Mouse (Mus musculus) heart, adult 8-10 months (tissue): ENCODE results near the gene Olfr1297. TPM values are rescaled to one million over a fixed set of nuclear protein-coding genes. Genes with fewer than 3 reads are reported as not detected.

Experiments
- DNase-seq: peaks from one replicate; pipeline ENCODE4 v3.0.0; 2022; ENCODE audit warnings: low spot score
- total RNA-seq, 4 experiments: library from RNA; stranded (reverse); gene quantifications; 2 replicates each; pipeline ENCODE4 v1.2.4; 2022

Olfr1297 gene
- total RNA-seq = not detected

- no peak for DNase-seq
Observed at GRCm38 (mm10) chr2:111626397-111626796, at the start of gene Olfr1297. Gene Olfr1297 (minus strand): TSS chr2:111626497.

GRCm38 (mm10) chr2:111661119-111661518 is 34.8 kb upstream of the Olfr1297 start, which contains the start of gene Olfr1299:
Gene Olfr1299 (plus strand): TSS chr2:111661419.
- DNase-seq = no peak

- no peak for DNase-seq
Observed at GRCm38 (mm10) chr2:111649101-111649500, 22.8 kb upstream of the Olfr1297 start, which contains the start of gene Olfr1298. Gene Olfr1298 (minus strand): TSS chr2:111649201.

- DNase-seq = no peak
Observed at GRCm38 (mm10) chr2:111569581-111569980, 56.7 kb downstream of the Olfr1297 start, which contains the start of gene Olfr1295. Gene Olfr1295 (minus strand): TSS chr2:111569681.

Other genes with a start within 250 kb of the Olfr1297 start
- not detected for gene Olfr1286, start 203.4 kb downstream of the Olfr1297 start, total RNA-seq
- not detected for gene Olfr1287, start 177.4 kb downstream of the Olfr1297 start, total RNA-seq
- gene Olfr1288, start 152.4 kb downstream of the Olfr1297 start, total RNA-seq = not detected
- gene Olfr1289, start 145.7 kb downstream of the Olfr1297 start, total RNA-seq = not detected
- not detected for gene Olfr1290, start 132.7 kb downstream of the Olfr1297 start, total RNA-seq
- not detected for gene Olfr1291-ps1, start 129.3 kb downstream of the Olfr1297 start, total RNA-seq
- not detected for gene Olfr1293-ps, start 101.3 kb downstream of the Olfr1297 start, total RNA-seq
- gene Olfr1294, start 86.2 kb downstream of the Olfr1297 start, total RNA-seq = not detected
- not detected for gene Olfr1295, start 56.8 kb downstream of the Olfr1297 start, total RNA-seq
- not detected for gene Olfr1298, start 22.7 kb upstream of the Olfr1297 start, total RNA-seq
- gene Olfr1299, start 34.9 kb upstream of the Olfr1297 start, total RNA-seq = not detected
- gene Olfr1301, start 124.5 kb upstream of the Olfr1297 start, total RNA-seq = not detected
- not detected for gene Olfr1302, start 150.9 kb upstream of the Olfr1297 start, total RNA-seq
- gene Olfr1303, start 193.8 kb upstream of the Olfr1297 start, total RNA-seq = not detected